Mouse (Mus musculus) MEL (cell line): Measurements from ENCODE around the gene Bub1b. TPM values are rescaled to one million over a fixed set of nuclear protein-coding genes. Genes with fewer than 3 reads are reported as not detected.

Experiments
- DNase-seq: peaks from one replicate; pipeline ENCODE4 v3.0.0; 2011; ENCODE audit warnings: low read depth, low spot score
- H3K27ac ChIP-seq: 2 replicates; pipeline ENCODE4 v1.5.1; 2012; ENCODE audit warnings: low read depth, mild to moderate bottlenecking, control low read depth, low read length, moderate library complexity; ENCODE audit not compliant: control insufficient read depth
- H3K27me3 ChIP-seq, 2 experiments: fragments of 150-350 bp in 1 of 2; sonication (generic) in 1 of 2; 2 replicates each; pipeline ENCODE4 v1.6.1; 2012; ENCODE audit warnings: low read length in 2 of 2, mild to moderate bottlenecking in 2 of 2, improper control_type of control experiment in 1 of 2, moderate library complexity in 1 of 2; ENCODE audit not compliant: insufficient read depth in 2 of 2, control insufficient read depth in 1 of 2
- H3K36me3 ChIP-seq, 2 experiments: 2 replicates each; pipeline ENCODE4 v1.6.1; 2012 to 2014; ENCODE audit warnings: low read length in 2 of 2, improper control_type of control experiment in 1 of 2, inconsistent platforms in 1 of 2, mild to moderate bottlenecking in 1 of 2; ENCODE audit not compliant: insufficient read depth in 2 of 2, control insufficient read depth in 1 of 2
- H3K4me1 ChIP-seq, 2 experiments: fragments of 150-350 bp in 1 of 2; sonication (generic) in 1 of 2; 2 replicates each; pipeline ENCODE4 v1.6.1; 2012; ENCODE audit warnings: low read length in 2 of 2, improper control_type of control experiment in 1 of 2, mild to moderate bottlenecking in 1 of 2; ENCODE audit not compliant: insufficient read depth in 2 of 2, control insufficient read depth in 1 of 2
- H3K4me3 ChIP-seq, 2 experiments: fragments of 150-350 bp in 1 of 2; sonication (generic) in 1 of 2; 2 replicates each; pipeline ENCODE4 v1.5.1; 2012; ENCODE audit warnings: low read depth in 2 of 2, low read length in 2 of 2, mild to moderate bottlenecking in 2 of 2, moderate library complexity in 2 of 2, control low read depth in 1 of 2, improper control_type of control experiment in 1 of 2; ENCODE audit not compliant: control insufficient read depth in 1 of 2, insufficient read depth in 1 of 2
- H3K79me2 ChIP-seq: 2 replicates; pipeline ENCODE4 v1.6.1; 2012; ENCODE audit warnings: mild to moderate bottlenecking, low read length, moderate library complexity; ENCODE audit not compliant: control insufficient read depth, poor library complexity, insufficient read depth
- H3K9ac ChIP-seq: 2 replicates; pipeline ENCODE4 v1.6.1; 2012; ENCODE audit warnings: low read depth, mild to moderate bottlenecking, control low read depth, low read length, moderate library complexity; ENCODE audit not compliant: control insufficient read depth, poor library complexity, severe bottlenecking
- H3K9me3 ChIP-seq: fragments of 150-350 bp; sonication (generic); replicated peaks from 2 replicates; pipeline ENCODE4 v1.6.1; 2012; ENCODE audit warnings: mild to moderate bottlenecking, low read length, improper control_type of control experiment, moderate library complexity; ENCODE audit not compliant: insufficient read depth
- BHLHE40 ChIP-seq: IDR thresholded peaks from 2 replicates; pipeline ENCODE4 v1.6.1; 2012; ENCODE audit warnings: low read depth, mild to moderate bottlenecking, inconsistent platforms, low read length, improper control_type of control experiment, borderline replicate concordance
- CTCF ChIP-seq, 3 experiments: IDR thresholded peaks in 2 of 3; conservative IDR thresholded peaks in 1 of 3; 2 replicates each; pipeline ENCODE4 v1.5.1; 2011 to 2012; ENCODE audit warnings: low read length in 3 of 3, low read depth in 2 of 3, mild to moderate bottlenecking in 2 of 3, improper control_type of control experiment in 1 of 3, inconsistent platforms in 1 of 3, mixed read lengths in 1 of 3, moderate library complexity in 1 of 3; ENCODE audit not compliant: control insufficient read depth in 1 of 3, insufficient read depth in 1 of 3, poor library complexity in 1 of 3, severe bottlenecking in 1 of 3
- ELF1 ChIP-seq: IDR thresholded peaks from 2 replicates; pipeline ENCODE4 v1.6.1; 2014; ENCODE audit warnings: low read depth, mild to moderate bottlenecking, inconsistent platforms, low read length, improper control_type of control experiment, moderate library complexity
- EP300 ChIP-seq, 2 experiments: IDR thresholded peaks; 2 replicates each; pipeline ENCODE4 v1.6.1; 2011; ENCODE audit warnings: improper control_type of control experiment in 2 of 2, low read length in 2 of 2, low read depth in 1 of 2, mild to moderate bottlenecking in 1 of 2
- ETS1 ChIP-seq: IDR thresholded peaks from 2 replicates; pipeline ENCODE4 v1.6.1; 2012; ENCODE audit warnings: low read depth, mild to moderate bottlenecking, inconsistent platforms, low read length, improper control_type of control experiment, moderate library complexity
- GATA1 ChIP-seq: IDR thresholded peaks from 2 replicates; pipeline ENCODE4 v1.6.1; 2011; ENCODE audit warnings: low read depth, low read length, improper control_type of control experiment
- HCFC1 ChIP-seq: IDR thresholded peaks from 2 replicates; pipeline ENCODE4 v1.6.1; 2012; ENCODE audit warnings: low read depth, mild to moderate bottlenecking, inconsistent platforms, low read length, improper control_type of control experiment, moderate library complexity
- KAT2A ChIP-seq: conservative IDR thresholded peaks from 2 replicates; pipeline ENCODE4 v1.6.1; 2012; ENCODE audit warnings: low read depth, low read length, improper control_type of control experiment, inconsistent platforms
- MAFK ChIP-seq: IDR thresholded peaks from 2 replicates; pipeline ENCODE4 v1.6.1; 2011; ENCODE audit warnings: low read depth, mild to moderate bottlenecking, low read length, improper control_type of control experiment, borderline replicate concordance
- MAX ChIP-seq: IDR thresholded peaks from 2 replicates; pipeline ENCODE4 v1.6.1; 2011; ENCODE audit warnings: low read length, improper control_type of control experiment
- MAZ ChIP-seq: IDR thresholded peaks from 2 replicates; pipeline ENCODE4 v1.6.1; 2012; ENCODE audit warnings: low read depth, mild to moderate bottlenecking, inconsistent platforms, low read length, improper control_type of control experiment
- MXI1 ChIP-seq: IDR thresholded peaks from 2 replicates; pipeline ENCODE4 v1.6.1; 2011; ENCODE audit warnings: mild to moderate bottlenecking, low read depth, low read length, improper control_type of control experiment
- MYB ChIP-seq: IDR thresholded peaks from 2 replicates; pipeline ENCODE4 v1.6.1; 2011; ENCODE audit warnings: mild to moderate bottlenecking, low read depth, low read length, improper control_type of control experiment
- MYC ChIP-seq: IDR thresholded peaks from 2 replicates; pipeline ENCODE4 v1.6.1; 2011; ENCODE audit warnings: low read depth, mild to moderate bottlenecking, low read length, improper control_type of control experiment, moderate library complexity
- NELFE ChIP-seq: IDR thresholded peaks from 2 replicates; pipeline ENCODE4 v1.6.1; 2011; ENCODE audit warnings: low read depth, low read length, improper control_type of control experiment
- NRF1 ChIP-seq: IDR thresholded peaks from 2 replicates; pipeline ENCODE4 v1.6.1; 2014; ENCODE audit warnings: low read depth, mild to moderate bottlenecking, inconsistent platforms, low read length, improper control_type of control experiment, moderate library complexity; ENCODE audit not compliant: poor library complexity, insufficient read depth, severe bottlenecking
- POLR2A ChIP-seq, 2 experiments: IDR thresholded peaks; 2 replicates each; pipeline ENCODE4 v1.6.1; 2011 to 2012; ENCODE audit warnings: low read length in 2 of 2, mild to moderate bottlenecking in 2 of 2, control low read depth in 1 of 2, improper control_type of control experiment in 1 of 2, low read depth in 1 of 2, moderate library complexity in 1 of 2; ENCODE audit not compliant: control insufficient read depth in 1 of 2, insufficient read depth in 1 of 2, poor library complexity in 1 of 2
- POLR2AphosphoS5 ChIP-seq: IDR thresholded peaks from 2 replicates; pipeline ENCODE4 v1.6.1; 2012; ENCODE audit warnings: low read depth, borderline replicate concordance, mild to moderate bottlenecking, inconsistent platforms, low read length, moderate library complexity, mixed read lengths
- RAD21 ChIP-seq: IDR thresholded peaks from 2 replicates; pipeline ENCODE4 v1.6.1; 2011; ENCODE audit warnings: mild to moderate bottlenecking, low read depth, low read length, improper control_type of control experiment
- SIN3A ChIP-seq: IDR thresholded peaks from 2 replicates; pipeline ENCODE4 v1.6.1; 2012; ENCODE audit warnings: low read length, improper control_type of control experiment, inconsistent platforms
- TAL1 ChIP-seq: IDR thresholded peaks from 2 replicates; pipeline ENCODE4 v1.6.1; 2012; ENCODE audit warnings: mild to moderate bottlenecking, inconsistent platforms, low read length, moderate library complexity, mixed read lengths
- TCF12 ChIP-seq: IDR thresholded peaks from 2 replicates; pipeline ENCODE4 v1.6.1; 2014; ENCODE audit warnings: low read depth, mild to moderate bottlenecking, inconsistent platforms, low read length, improper control_type of control experiment, moderate library complexity
- UBTF ChIP-seq: IDR thresholded peaks from 2 replicates; pipeline ENCODE4 v1.6.1; 2012; ENCODE audit warnings: low read depth, mild to moderate bottlenecking, inconsistent platforms, low read length, improper control_type of control experiment, moderate library complexity, borderline replicate concordance; ENCODE audit not compliant: insufficient read depth
- USF1 ChIP-seq: IDR thresholded peaks from 2 replicates; pipeline ENCODE4 v1.6.1; 2014; ENCODE audit warnings: low read depth, mild to moderate bottlenecking, inconsistent platforms, low read length, improper control_type of control experiment, moderate library complexity
- ZMIZ1 ChIP-seq: IDR thresholded peaks from 2 replicates; pipeline ENCODE4 v1.6.1; 2012; ENCODE audit warnings: low read depth, mild to moderate bottlenecking, inconsistent platforms, low read length, improper control_type of control experiment, moderate library complexity
- ZNF384 ChIP-seq: IDR thresholded peaks from 2 replicates; pipeline ENCODE4 v1.6.1; 2012; ENCODE audit warnings: low read depth, mild to moderate bottlenecking, inconsistent platforms, low read length, improper control_type of control experiment
- polyA plus RNA-seq, 2 experiments: library from polyadenylated mRNA; stranded (reverse) in 1 of 2; unstranded in 1 of 2; fragments of >175 nt in 1 of 2; fragments of >200 nt in 1 of 2; gene quantifications; 2 replicates each; pipeline versions ENCODE4 v1.2.1 to v1.2.4; 2012; ENCODE audit warnings: low replicate concordance in 2 of 2, low read depth in 1 of 2; ENCODE audit not compliant: insufficient read length in 2 of 2, insufficient read depth in 1 of 2, missing spikeins in 1 of 2
- total RNA-seq: library from RNA; depleted of rRNA; stranded (reverse); fragments of 300-350 nt; gene quantifications from 2 replicates; pipeline ENCODE4 v1.2.3, GENCODE M21; 2012

Bub1b gene
- total and polyA plus RNA-seq, 3 experiments = 87.5 to 120 TPM; not detected in 1

DNA sequence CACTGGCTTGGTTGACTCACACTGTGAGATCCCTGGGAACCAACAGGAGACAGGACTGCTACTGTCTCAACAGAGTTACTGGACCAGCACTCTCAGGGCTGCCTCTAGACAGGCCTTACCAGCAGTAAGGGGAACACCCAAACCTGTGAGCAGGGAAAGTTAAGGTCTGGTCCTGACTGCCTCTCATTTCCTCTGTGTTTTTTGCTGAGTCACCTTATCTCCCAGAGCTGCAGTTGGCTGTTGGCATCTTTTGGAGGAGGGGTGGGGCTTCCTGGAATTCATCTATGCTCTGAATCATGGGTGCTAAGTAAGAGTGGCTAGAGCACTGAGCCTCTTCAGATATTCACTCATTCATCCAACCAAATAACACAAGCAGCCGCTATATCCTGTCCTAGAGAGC lies 61.1 kb downstream of the Bub1b start (continued):
- TF ChIP-seq ZNF384 (0 out of 2 replicates have a peak, but pooled peaks have one; percentile 19), CTCF (IDR thresholded peaks at IDR 0.05 in 2 of 3, conservative IDR thresholded peaks at IDR 0.05 in 1 of 3; ENCODE audit: control insufficient read depth in 1 of 3, insufficient read depth in 1 of 3, low read depth in 2 of 3, low read length in 3 of 3, poor library complexity in 1 of 3, severe bottlenecking in 1 of 3) (no peak), UBTF (no peak), ELF1 (peak; percentile 53; the same call in 1 of the 2 replicates), ETS1 (peak; percentile 94)

GRCm38 (mm10) chr2:118659493-118659892 lies 61.5 kb downstream of the Bub1b start:
- Histone ChIP-seq H3K4me1 (peaks cover 19 to 42% of the 10 kb centered on the region in 2 experiments), H3K79me2 (peaks cover 12% of the 10 kb centered on the region), H3K27me3 (no peaks in the 10 kb centered on the region), H3K4me3 (peak overlapping the region; percentile 52 to 54), H3K36me3 (peaks cover 0 to 32% of the 10 kb centered on the region in 2 experiments; a peak in 2 of 4 replicates), H3K9me3 (no peaks in the 10 kb centered on the region), H3K9ac (peak overlapping the region; percentile 72), H3K27ac (peak overlapping the region; percentile 99)
- TF ChIP-seq MAFK = no peak
- TF ChIP-seq SIN3A = peak; percentile 56; the same call in 1 of the 2 replicates
- TF ChIP-seq KAT2A = no peak
- TF ChIP-seq MYB = no peak
- no peak; the same call in 1 of the 2 replicates for TF ChIP-seq NELFE
- peak; percentile 82 for TF ChIP-seq BHLHE40
- TF ChIP-seq MAZ = 0 out of 2 replicates have a peak, but pooled peaks have one; percentile 34
- peak; percentile 86 for TF ChIP-seq MXI1
- no peak for TF ChIP-seq ZMIZ1
- peak in 1 of 2 experiments; percentile 4; a peak in 2 of 4 replicates for TF ChIP-seq EP300 (IDR thresholded peaks at IDR 0.05; ENCODE audit: low read depth in 1 of 2, low read length in 2 of 2)
- peak; percentile 94 for TF ChIP-seq MYC
- TF ChIP-seq NRF1 = peak; percentile 92
- peak; percentile 88 for TF ChIP-seq MAX
- TF ChIP-seq RAD21 = no peak
- TF ChIP-seq GATA1 = no peak; the same call in none of the 2 replicates
- no peak for TF ChIP-seq HCFC1
- peak; percentile 99 for TF ChIP-seq POLR2AphosphoS5
- TF ChIP-seq UBTF = no peak
- TF ChIP-seq ELF1 = no peak
- TF ChIP-seq ETS1 = peak; percentile 37; the same call in 1 of the 2 replicates
- TF ChIP-seq TAL1 = peak; percentile 59
- TF ChIP-seq POLR2A (IDR thresholded peaks at IDR 0.05; ENCODE audit: control insufficient read depth in 1 of 2, insufficient read depth in 1 of 2, low read depth in 1 of 2, low read length in 2 of 2, poor library complexity in 1 of 2) = no peak; a peak in 1 of 4 replicates
- TF ChIP-seq TCF12 = no peak
- TF ChIP-seq USF1 = no peak
- DNase-seq = peak; percentile 88
